Mouse (Mus musculus): Measurements from ENCODE around the gene Tgm1.

Tgm1 gene

DNA sequence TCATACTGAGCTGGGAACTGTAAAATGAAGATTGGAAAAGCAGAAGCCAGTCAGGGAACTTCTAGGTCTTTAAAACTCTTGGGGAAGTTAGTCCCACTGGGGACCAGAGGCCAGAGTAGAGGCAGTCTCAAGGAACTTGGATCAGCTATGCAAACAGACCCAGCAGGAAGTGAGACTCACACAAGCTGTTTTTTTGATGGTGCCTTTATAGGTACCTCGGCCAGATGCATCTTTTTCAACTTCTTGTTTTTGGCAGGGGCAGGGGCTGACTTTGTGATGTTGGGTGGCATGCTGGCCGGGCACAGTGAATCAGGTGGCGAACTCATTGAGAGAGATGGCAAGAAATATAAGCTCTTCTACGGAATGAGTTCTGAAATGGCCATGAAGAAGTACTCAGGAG is 36.1 kb downstream of the Tgm1 start:
- DNase-seq (ENCODE audit: low read depth, low spot score): peak; percentile 74

GRCm38 (mm10) chr14:55672741-55673060 is 41.0 kb downstream of the Tgm1 start:
- peak; percentile 65 for DNase-seq (ENCODE audit: low read depth, low spot score)

DNA sequence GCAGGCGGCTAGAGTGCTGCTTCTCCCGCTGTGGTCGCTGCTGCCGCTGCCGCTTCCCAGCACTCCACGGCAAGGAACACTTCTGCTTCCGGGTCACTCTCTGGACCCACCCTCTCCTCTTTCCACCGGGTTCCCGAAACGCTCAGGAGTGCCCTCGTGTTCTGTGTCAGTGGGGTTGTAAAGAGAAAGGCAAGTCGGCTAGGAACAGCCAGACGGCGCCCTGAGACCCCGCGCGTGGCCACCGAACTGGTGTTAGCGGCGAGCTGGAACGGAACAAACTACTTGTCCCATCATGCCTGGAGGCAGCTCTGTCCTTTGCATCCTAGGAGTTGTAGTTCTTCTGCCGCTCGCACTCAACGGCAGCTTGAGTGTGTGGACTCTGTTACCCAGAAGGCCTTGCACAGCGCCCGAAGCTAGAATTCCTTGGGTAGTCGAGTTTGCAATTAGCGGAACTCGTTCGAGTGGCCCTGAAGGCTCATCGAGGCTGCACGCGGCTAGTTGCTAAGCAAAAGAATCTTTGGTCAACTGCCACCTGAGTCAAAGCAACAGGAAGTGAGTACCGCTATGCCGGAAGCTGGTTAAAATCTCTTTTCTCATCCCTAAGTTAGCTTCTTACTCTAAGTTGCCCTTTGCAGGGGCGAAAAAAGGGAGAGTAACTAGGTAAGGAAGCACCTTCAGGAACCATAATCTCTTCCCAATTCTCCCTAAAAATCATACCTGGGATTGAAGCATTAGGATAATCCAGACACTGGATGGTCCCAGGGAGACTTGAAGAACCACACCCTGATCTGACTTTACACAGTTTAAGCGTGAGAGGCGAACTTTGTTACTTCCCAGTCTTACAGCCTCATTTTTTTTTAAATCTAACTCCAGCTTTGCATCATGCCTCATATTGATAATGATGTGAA is 41.6 kb downstream of the Tgm1 start, which contains the start of the genes Gmpr2 and Nedd8:
Gmpr2 (plus strand) TSS at position 109 of the 908 bp plus-strand sequence.
Nedd8 (minus strand) TSS at position 292 of the 908 bp plus-strand sequence.
- peak; percentile 98 for DNase-seq (ENCODE audit: low read depth, low spot score)

GRCm38 (mm10) chr14:55671486-55671832 is 42.3 kb downstream of the Tgm1 start:
- DNase-seq (ENCODE audit: low read depth, low spot score): no peak

- no peak for DNase-seq (ENCODE audit: low read depth, low spot score)
Observed at GRCm38 (mm10) chr14:55660636-55661035, 53.1 kb downstream of the Tgm1 start.

- peak; percentile 87 for DNase-seq (ENCODE audit: low read depth, low spot score)
Observed at GRCm38 (mm10) chr14:55659960-55660573, 53.7 kb downstream of the Tgm1 start, which contains the start of gene Mdp1. TSS of gene Mdp1 (minus strand) at chr14:55660508.

- DNase-seq (ENCODE audit: low read depth, low spot score): no peak
Observed at GRCm38 (mm10) chr14:55658011-55658410, 55.7 kb downstream of the Tgm1 start.

- no peak for DNase-seq (ENCODE audit: low read depth, low spot score)
Observed at GRCm38 (mm10) chr14:55656935-55657334, 56.8 kb downstream of the Tgm1 start.

DNA sequence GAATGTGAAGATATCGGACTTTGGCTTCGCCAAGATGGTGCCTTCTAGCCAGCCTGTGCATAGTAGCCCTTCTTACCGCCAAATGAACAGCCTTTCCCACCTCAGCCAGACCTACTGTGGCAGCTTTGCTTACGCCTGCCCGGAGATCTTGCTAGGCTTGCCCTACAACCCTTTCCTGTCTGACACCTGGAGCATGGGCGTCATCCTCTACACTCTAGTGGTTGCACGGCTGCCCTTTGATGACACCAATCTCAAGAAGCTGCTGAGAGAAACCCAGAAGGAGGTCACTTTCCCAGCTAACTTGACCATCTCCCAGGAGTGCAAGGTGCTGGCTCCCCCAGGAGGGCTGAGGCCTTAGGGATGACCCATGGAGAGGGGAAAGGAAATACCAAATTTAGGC is 62.2 kb downstream of the Tgm1 start:
- DNase-seq (ENCODE audit: low read depth, low spot score): no peak
